Mouse (Mus musculus): ENCODE measurements around the gene Tmem178.

Tmem178 gene

GRCm38 (mm10) chr17:81045525-81046150 is 101.2 kb downstream of the Tmem178 start:
- DNase-seq (ENCODE audit: low read depth, low spot score) = peak; percentile 9

- DNase-seq (ENCODE audit: low read depth, low spot score) = no peak
Observed at GRCm38 (mm10) chr17:81047930-81048564, 103.6 kb downstream of the Tmem178 start.
